Mouse (Mus musculus) left cerebral cortex, adult 9 months (tissue): Measurements from ENCODE around the gene Smpd2.

ENCODE experiments used
- DNase-seq, 2 experiments: peaks; one replicate each; pipeline ENCODE4 v3.0.0; 2022; ENCODE audit warnings: low spot score in 2 of 2

The Smpd2 gene

DNA sequence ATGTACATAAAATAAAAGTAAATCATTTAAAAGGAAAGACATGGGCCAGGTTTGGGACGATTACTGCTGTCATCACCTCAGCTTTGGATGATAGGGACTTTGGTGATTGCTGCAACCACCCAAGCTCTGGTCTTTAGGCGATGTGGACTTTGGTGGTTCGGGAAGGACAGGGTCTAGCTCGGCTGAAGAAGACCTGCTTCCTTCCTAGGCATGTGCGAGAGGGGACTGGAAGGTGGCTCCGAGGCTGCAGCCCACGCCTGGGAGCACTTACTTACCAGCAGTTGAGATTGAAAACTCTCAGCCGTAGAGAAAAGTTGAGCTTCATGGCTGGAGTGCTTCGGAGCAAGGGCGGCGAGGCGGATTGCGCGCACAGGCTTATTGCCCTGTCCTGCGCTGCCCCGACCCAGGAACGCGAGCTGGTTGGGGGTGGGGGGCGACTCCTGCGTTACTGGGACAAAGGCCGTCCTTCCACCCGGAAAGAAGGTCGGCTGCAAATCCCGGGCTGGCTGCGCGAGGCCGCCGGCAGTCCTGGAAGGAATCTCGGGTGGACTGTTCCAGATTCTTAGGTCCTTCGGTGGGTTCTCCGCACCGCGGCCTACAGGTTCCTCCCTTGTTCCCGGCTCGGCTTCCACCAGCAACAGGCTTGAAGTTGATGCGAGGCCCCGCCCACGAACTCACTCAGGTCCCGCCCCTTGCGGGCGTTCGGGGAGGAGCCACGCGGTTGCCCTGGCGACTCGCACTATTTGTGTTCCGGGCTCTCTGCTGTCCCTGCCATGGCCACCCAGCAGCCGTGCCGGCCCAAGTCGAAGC is at the start of gene Smpd2, which contains the start of gene Ppil6:
Smpd2 (minus strand) TSS at position 662 of the 810 bp plus-strand sequence.
Ppil6 (plus strand) TSS at position 732 of the 810 bp plus-strand sequence.
- DNase-seq = peak; percentile 85 to 94

DNA sequence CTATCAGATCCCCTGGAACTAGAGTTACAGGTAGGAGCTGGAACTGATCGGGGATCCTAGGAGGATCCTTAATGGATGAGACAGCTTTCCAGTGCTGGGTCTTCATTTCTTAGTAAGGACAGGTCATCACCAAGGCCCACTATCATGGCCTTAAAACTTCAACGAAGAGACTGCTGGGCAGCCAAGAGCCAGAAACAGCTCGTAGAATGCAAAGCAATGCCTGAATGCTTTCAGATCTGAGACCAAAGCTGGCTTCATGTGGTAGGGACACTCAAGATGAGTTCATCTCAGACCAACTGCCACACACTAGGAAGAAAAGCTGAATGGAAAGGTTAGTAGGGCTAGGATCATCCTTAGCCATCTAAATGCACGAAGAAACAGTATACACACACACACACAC is 48.8 kb upstream of the Smpd2 start:
- DNase-seq = no peak

- DNase-seq = no peak
Measured at GRCm38 (mm10) chr10:41537983-41538330, 47.8 kb upstream of the Smpd2 start.

DNA sequence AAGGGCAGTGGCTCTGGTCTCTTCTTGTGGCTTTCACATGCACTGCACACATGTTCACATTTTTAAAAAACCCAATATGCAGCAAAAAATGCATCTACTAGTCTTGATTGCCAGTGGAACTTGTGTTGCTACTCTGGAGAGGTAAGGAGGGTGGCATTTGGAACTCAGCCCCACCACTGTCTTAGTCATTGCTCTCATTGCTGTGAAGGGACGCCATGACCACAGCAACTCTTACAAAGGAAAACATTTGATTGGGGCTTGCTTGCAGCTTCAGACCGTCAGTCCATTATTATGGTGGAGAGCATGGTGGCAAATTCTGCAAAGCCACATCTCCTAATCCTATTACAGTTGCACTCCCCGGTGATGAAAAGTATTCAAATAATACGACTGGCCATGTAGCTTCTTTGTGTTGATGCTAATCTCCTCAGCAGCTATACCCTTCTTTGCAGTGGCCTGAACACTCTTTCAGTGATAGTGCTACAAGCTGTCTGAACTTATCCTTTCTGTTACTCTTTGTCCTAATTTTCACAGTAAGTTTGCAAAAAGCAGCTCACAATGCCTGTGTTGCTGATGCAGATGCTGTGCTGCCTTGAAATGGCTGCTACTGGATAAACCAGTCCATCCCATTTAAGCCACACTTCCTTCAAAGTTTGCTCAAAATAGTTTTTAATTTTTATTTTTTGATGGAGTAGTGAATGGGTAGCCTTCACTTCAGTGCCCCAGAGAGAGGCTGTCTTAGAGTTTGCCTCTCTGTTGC is 47.2 kb upstream of the Smpd2 start:
- DNase-seq = no peak

DNA sequence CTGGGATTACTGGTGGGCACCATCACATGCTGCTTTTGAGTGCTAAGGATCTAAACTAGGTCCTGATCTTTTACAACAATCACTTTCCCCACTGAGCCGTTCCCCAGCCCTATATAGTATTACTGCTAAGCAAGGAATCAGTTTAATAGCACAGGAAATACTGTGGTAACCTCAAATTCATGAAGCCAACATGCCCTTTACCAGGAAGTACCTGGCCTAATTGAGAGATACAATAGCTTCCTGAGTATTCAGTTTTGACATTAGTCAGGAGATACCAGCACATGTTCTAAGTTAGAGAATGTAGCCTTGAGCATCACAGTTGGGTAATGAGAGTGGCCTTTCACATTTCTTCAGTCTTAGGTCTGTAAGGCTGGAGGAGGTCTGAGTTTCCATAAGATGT is 46.5 kb upstream of the Smpd2 start:
- no peak for DNase-seq

DNA sequence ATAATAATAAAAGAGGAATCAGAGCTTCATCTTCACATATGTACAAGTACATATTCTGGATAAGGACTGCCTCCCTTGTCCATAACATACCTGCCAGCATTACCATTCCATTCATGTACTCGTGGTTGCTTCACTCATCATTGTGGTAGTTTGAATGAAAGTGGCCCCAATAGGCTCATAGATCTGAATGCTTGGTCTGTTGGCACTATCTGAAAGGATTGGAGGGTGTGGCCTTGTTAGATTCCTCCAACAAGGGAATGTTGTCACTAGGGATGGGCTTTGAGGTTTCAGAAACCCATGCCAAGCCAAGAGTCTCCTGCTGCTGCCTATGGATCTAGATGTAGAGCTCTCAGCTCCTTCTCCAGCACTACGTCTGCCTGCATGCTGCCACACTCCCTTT is 45.8 kb upstream of the Smpd2 start:
- no peak for DNase-seq

DNA sequence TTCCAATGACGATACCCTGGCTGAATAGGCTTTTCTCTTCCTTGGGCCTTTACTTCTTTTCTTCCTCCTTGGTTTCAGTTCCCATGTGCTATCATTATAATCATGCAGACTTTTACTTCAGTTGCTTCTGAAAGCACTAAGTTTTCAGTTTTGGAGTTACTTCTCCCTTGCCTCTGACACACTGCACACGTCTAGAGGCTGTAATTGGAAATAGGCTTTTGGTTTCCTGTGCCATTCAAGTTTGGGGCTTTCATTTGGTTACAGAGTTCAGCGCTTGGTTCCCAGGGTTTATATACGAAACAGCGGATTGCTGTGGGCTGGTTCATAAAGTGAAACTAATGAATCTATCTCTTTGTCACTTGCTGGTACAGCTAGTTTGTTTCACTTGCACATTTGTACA is 39.8 kb upstream of the Smpd2 start:
- no peak for DNase-seq

DNA sequence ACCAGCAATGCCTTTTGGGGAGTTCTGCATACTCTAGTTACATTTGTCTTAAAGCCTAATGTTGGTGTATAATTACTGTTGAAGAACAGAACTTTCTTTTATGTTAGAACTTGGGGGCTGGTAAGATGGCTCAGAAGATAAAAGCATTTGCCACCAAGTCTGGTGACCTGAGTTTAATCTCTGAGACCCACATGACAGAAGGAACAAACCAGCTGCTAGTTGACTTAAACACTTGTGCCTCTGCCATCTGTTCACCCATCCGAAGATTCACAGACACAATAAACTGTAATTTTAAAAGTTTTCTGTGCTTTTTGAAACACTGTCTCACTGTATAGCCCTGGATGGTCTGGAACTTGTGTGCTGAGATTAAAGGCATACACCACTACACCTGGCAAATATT is 35.5 kb upstream of the Smpd2 start:
- no peak for DNase-seq

GRCm38 (mm10) chr10:41523386-41523785 is 33.2 kb upstream of the Smpd2 start:
- DNase-seq = no peak

DNA sequence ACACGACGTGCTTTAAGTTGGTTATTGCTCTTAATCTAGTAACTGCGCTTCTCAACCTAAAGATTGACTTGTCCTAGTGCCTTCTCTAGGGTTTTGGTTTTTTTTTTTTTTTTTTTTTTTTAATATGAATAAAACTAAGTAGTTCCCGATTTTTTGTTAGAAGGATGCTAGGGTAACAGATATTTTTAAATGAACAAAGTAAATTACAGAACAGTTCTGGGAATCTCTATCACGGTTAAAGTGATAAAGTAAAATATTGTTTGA is 30.2 kb upstream of the Smpd2 start:
- DNase-seq = no peak

GRCm38 (mm10) chr10:41519640-41520409 is 29.7 kb upstream of the Smpd2 start:
- DNase-seq = peak; percentile 20 to 22

DNA sequence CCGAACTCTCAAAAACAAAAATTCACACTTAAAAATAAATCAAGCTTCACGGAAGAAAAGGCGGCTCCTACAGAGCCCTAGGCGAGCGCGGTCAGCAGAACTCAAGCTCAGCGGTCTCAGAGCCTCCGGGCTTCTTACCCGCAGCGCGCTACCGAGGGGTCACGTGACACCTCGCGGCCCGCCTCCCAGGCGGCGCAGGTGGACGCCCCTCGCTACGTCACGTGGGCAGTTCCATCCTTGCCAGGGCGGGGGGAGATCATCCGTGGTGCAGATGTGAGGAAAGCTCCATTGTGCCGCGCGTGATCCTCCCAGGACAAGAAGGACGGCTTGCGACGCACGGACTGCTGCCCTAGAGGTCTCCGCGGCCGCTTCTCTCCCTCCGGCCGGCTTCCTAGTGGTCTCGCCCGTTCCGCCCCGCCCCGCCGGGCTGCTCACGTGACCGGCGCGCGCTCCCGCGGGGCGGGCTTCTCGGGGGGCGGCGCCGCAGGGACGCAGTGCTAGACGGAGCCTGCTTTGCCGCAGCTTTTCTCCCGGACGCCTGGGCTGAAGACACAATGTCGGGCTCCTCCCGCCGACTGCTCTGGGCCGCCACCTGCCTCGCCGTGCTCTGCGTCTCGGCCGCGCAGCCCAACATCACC is 28.9 kb upstream of the Smpd2 start, which contains the start of gene Cd164:
Cd164 (plus strand) TSS at position 434 of the 638 bp plus-strand sequence.
- peak; percentile 69 to 87 for DNase-seq

DNA sequence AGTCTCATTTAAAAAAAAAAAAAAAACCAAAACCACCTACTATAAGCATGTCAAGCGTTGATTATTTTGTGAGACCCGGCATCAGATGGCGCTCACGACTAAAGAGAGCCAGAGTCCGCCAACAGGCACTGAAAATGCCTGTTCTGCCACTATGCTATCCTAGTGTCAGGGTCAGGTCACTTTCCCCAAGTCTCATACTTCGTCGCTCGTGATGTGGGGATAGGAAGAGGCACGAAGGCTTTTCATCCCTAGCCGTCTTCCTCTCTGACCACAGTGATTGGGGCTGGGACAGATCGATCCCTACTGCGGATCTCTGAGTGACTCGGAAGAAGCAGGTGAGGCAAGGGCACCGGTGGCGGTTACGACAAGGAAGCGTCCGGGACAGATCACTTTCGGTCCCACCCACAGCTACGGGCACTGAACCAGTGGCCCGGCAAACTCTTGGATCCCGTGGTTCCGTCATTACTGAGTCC is 28.4 kb upstream of the Smpd2 start:
- DNase-seq = peak; percentile 42 to 68

DNA sequence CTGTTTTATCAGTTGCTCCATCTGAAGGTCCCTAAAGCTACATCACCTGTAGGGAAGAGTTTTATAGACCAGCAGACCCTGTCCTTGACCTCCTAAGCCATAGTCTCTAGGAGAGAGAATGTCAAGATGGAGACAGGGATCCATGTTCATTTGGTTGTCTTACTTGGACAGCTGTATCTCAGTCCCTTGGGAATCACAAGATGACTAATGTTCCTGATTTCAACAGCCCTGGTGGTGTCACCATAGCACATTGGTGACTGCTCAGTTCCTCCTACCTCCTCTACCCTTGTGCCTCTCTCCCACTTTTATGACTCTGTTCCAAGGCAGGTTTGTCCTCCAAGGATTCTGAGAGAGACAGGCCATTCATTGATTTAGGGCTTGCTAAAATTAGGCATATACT is 24.8 kb upstream of the Smpd2 start:
- no peak for DNase-seq

DNA sequence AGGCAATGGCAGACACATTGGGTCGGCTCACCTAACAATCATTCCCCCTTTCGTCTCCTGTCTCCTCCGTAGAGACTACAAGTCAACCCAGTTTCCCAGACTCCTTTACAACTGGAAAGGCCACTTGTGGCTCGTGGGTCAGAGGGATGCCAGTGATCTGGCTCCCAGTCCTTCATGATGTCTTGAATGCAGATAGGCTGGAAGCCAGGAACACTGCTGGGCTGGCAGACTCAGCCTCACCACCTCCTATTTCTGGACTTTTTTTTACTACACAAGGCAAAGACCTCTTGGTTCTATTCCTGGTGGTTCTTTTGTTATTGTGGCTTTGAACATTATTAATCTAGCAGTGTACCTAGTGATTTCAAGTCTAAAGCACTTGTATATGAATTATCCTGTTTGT is 24.1 kb upstream of the Smpd2 start:
- no peak for DNase-seq

DNA sequence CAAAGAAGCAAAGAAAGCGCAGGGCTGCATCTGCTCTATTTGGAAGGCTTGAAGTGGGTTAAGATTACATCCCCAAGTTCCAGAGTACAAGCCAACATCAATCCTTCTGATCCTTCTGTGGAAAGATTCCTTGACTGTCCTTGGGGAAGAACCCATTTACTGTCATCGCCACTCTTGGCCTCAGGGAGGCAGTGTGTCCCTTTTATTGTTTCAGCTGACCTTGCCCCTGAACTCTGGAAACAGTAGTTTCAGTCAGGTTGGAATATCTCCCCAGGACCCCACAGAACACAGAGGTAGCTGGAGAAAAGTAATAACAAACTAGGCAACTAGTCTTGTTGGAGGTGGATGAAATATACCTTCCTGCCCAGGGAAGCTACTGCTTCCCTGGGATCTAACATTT is 19.0 kb upstream of the Smpd2 start:
- DNase-seq = no peak

GRCm38 (mm10) chr10:41505446-41505845 is 15.3 kb upstream of the Smpd2 start:
- DNase-seq = peak in 1 of 2 experiments; percentile 73

- DNase-seq = no peak
Measured at GRCm38 (mm10) chr10:41504996-41505395, 14.8 kb upstream of the Smpd2 start.

GRCm38 (mm10) chr10:41500941-41501340 is 10.8 kb upstream of the Smpd2 start:
- DNase-seq = peak in 1 of 2 experiments; percentile 39

- no peak for DNase-seq
Measured at GRCm38 (mm10) chr10:41491111-41491510, 942 bp upstream of the Smpd2 start.

GRCm38 (mm10) chr10:41490518-41490873 is 327 bp upstream of the Smpd2 start:
- no peak for DNase-seq

GRCm38 (mm10) chr10:41489294-41489693 is 875 bp downstream of the Smpd2 start:
- no peak for DNase-seq
